ENCODE assay signal across 7 mouse cellular contexts in genomic region chr13:104285031-104285431, GRCm38 (mm10). TPM values are rescaled to one million over a fixed set of nuclear protein-coding genes. Genes with fewer than 3 reads are reported as not detected.
DNase-seq lines count a peak whose midpoint lies in the region; ATAC-seq lines count a peak whose summit lies in the region.

No protein-coding gene starts in this region.

- peaks cover 10% of the 10 kb centered on the region; the same call in 1 of the 2 replicates for H3K4me1 ChIP-seq in kidney, embryonic 14.5 days (ENCODE audit: control insufficient read depth, insufficient read depth, low read length)

- no peaks in the 10 kb centered on the region for H3K9me3 ChIP-seq in kidney, embryonic 14.5 days (ENCODE audit: control insufficient read depth, low read length)

- no peak overlapping the region for H3K4me3 ChIP-seq in kidney, embryonic 14.5 days (ENCODE audit: low read length)

- no peaks in the 10 kb centered on the region for H3K27me3 ChIP-seq in kidney, embryonic 14.5 days (ENCODE audit: control insufficient read depth, insufficient read depth, low read length)

- no peaks in the 10 kb centered on the region for H3K36me3 ChIP-seq in kidney, embryonic 14.5 days (ENCODE audit: control insufficient read depth, insufficient read depth, low read length)

- H3K4me2 ChIP-seq in kidney, embryonic 14.5 days (replicated peaks; ENCODE audit: low read depth, low read length), result peak overlapping the region; percentile 67

- peak; percentile 36 for ATAC-seq in granulocyte monocyte progenitor cell, adult 5-6 weeks (replicated peaks; ENCODE audit: poor library complexity, severe bottlenecking)
- no peak for ATAC-seq in kidney, embryonic 14.5 days (ENCODE audit: low FRiP score, low TSS enrichment)

- H3K9ac ChIP-seq in kidney, embryonic 14.5 days (ENCODE audit: low read depth, low read length), result no peak overlapping the region

- peak; percentile 16 to 52 for DNase-seq in right cerebral cortex, adult 2 months (ENCODE audit: low spot score in 2 of 2)
- DNase-seq in right cerebral cortex, postnatal 10 days (ENCODE audit: low spot score in 2 of 2), result no peak
- DNase-seq in c-Kit-positive CD71-positive TER-119-positive erythroid progenitor cells, embryonic 14.5 days (ENCODE audit: low spot score), result peak; percentile 53
- peak; percentile 48 for DNase-seq in lung, postnatal 25 days (ENCODE audit: low spot score)
- peak; percentile 18 for DNase-seq in thymus, postnatal 14 days

- no peak overlapping the region; the same call in 1 of the 2 replicates for H3K27ac ChIP-seq in kidney, embryonic 14.5 days (ENCODE audit: low read depth, low read length)

- WGBS in kidney, embryonic 14.5 days, result 1% methylated on average over 2 of the region's 2 CpGs

RNA-seq across cellular contexts. Expression of gene Adamts6, which starts 2.6 kb away (rescaled TPM):
- total RNA-seq in granulocyte monocyte progenitor cell, adult 5-6 weeks (2014; fragmentation: Nextera tagmentation), result 1.5 and 2.0 TPM in 2 replicates
- 2.5 and 3.8 TPM in 2 replicates for total RNA-seq in granulocyte monocyte progenitor cell, adult 5-6 weeks (2017)
- 2.8 and 4.8 TPM in 2 replicates for polyA plus RNA-seq in kidney, embryonic 14.5 days (2014; fragmentation: Nextera tagmentation; extraction: Ambion mirVana)

RNA-seq across cellular contexts. Expression of gene Ppwd1, which starts 56.4 kb away (rescaled TPM):
- 28.0 and 32.5 TPM in 2 replicates for total RNA-seq in granulocyte monocyte progenitor cell, adult 5-6 weeks (2014; fragmentation: Nextera tagmentation)
- 37.9 and 44.2 TPM in 2 replicates for total RNA-seq in granulocyte monocyte progenitor cell, adult 5-6 weeks (2017)
- polyA plus RNA-seq in kidney, embryonic 14.5 days (2014; fragmentation: Nextera tagmentation; extraction: Ambion mirVana), result 19.5 and 21.9 TPM in 2 replicates

RNA-seq across cellular contexts. Expression of gene Cenpk, which starts 56.6 kb away (rescaled TPM):
- total RNA-seq in granulocyte monocyte progenitor cell, adult 5-6 weeks (2014; fragmentation: Nextera tagmentation), result 40.9 and 45.5 TPM in 2 replicates
- 92.4 and 124 TPM in 2 replicates for total RNA-seq in granulocyte monocyte progenitor cell, adult 5-6 weeks (2017)
- 80.3 and 123 TPM in 2 replicates for polyA plus RNA-seq in kidney, embryonic 14.5 days (2014; fragmentation: Nextera tagmentation; extraction: Ambion mirVana)

Comparison
In these comparisons a context has a peak if more than half of its experiments do, and no peak if none do; other contexts are left out.
1. DNase-seq: peak in right cerebral cortex, adult 2 months (2 of 2), c-Kit-positive CD71-positive TER-119-positive erythroid progenitor cells, embryonic 14.5 days (single experiment), lung, postnatal 25 days (single experiment) and thymus, postnatal 14 days (single experiment); none in right cerebral cortex, postnatal 10 days (0 of 2).